Mouse (Mus musculus) lung, postnatal 25 days (tissue): ENCODE data around the gene Wwtr1.

Experiments
- DNase-seq: peaks from one replicate; pipeline ENCODE4 v3.0.0; 2022; ENCODE audit warnings: low spot score

Wwtr1 gene

DNA sequence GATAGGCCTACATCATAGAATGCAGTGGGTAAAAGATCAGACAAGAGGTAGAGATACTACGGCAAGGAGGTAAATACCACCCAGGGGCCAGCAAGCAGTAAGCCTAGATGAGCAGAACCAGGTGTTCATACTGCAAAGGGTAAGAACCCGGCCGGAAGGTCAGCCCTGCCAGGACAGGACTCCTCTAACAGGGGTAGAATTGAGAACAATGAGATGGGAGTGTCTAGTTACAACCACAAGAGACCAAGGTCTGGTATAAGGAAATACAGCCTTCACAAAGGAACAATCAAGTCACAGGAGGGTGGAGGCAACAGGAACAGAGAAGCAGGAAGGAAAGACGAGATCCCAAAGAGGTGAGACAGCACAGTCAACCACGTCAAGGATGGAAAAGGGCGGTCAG, 16.9 kb downstream of the Wwtr1 start:
- no peak for DNase-seq

DNA sequence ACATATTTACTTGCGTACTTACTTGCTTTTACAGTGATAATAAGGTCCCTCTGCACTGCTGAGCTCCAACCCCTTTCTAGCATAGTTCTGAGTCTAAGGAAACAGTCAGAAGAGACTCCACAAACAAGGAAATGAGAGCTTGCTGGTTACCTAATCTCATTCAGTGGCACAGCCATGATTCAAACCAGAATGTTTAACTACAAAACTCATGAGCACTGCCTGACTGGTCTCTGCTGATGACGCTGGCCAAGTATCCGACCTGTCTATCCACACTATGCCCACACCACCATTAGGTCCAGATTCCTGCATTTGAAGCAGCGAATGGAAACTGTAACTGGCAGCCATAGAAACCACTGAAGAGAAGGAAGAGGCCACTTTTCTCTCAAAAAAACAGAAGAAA, 18.3 kb downstream of the Wwtr1 start:
- no peak for DNase-seq

DNA sequence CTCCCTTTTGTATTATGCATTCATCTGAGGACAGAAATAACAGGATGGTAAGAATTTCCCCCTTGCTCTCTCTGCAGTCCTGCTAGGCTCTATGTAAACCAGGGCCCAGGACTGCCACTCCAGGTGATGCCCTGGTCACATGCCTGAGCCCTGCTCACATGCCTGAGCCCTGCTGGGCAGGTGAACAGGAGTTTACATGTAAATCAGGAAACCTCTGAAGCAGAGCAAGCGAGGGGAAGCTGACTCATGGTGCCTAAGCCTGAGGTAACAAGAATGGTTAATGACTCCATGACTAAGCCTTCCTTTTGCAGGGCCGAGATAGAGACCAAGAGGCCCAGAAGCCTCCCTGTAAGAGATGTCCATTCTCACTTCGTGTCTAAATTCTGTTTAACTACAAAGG, 20.1 kb downstream of the Wwtr1 start:
- no peak for DNase-seq

DNA sequence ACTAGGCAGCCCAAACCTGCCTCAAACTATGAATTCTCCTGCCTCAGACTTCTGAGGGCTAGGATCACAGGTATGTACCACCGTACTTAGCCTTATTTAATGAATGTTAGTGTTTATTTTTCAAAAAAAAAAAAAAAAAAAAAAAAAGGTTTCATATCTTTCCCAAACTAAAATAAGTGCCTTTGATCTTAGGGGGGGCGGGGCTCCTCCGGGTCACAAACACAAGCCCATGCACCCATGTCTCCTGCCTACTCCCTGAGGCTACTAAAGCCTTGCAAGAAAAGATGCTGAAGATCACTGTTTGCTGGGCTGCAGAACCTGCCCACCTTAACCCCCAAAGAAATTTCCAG, 20.8 kb downstream of the Wwtr1 start:
- DNase-seq: no peak

DNA sequence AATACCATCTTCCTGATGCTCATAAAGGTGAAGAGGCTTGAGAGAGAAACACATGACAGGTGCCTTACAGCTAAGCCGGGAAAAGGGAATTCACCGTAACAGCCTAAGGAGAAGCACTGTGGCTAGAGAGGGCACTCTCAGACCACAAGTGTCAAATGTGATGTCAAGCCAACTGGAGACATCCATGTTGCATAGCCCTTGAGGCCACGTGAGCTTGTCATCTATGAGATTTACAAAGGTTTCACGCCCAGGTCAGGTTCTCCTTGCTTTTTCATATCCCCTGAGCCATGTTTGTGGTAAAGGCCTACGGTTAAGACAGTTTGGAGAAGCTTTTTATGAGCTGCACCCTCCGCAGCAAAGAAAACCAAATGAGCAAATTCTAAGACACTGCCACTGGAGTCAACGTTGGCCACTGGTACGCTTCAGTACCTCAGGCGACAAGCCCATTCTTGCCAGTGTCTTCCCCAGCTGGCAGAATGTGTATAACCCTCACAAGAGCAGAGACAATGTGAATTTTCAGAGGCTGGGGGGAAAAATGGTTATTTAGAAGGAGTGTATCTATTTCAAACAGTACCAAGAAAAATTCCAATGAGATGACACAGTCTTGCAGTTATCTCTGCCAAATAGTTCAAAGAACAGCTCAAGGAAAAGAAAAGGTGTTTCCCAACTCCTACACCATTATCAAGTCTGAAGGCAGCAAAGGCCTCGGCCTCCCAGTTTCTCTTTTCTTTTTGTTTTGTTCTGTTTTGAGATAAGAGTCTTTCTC, 21.4 kb downstream of the Wwtr1 start:
- DNase-seq: no peak

DNA sequence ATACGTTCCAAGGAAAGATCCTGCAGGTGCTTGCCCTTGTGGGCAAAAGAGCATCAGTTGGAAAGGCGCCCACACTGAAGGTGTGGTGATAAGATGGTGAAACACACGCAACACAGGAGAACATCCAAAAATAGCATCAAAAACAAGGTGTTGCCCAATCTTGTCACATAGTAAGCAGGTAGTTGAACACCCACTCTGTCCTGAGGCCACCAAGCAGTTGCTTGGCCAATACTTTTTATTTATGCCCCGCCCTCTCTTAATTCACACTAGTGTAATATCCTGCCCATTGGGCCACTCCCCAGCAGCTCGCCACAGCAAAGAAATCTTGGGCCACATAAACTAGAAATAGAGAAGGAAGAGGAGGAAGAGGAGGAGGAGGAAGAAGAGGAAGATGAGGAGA, 22.6 kb downstream of the Wwtr1 start:
- no peak for DNase-seq

DNA sequence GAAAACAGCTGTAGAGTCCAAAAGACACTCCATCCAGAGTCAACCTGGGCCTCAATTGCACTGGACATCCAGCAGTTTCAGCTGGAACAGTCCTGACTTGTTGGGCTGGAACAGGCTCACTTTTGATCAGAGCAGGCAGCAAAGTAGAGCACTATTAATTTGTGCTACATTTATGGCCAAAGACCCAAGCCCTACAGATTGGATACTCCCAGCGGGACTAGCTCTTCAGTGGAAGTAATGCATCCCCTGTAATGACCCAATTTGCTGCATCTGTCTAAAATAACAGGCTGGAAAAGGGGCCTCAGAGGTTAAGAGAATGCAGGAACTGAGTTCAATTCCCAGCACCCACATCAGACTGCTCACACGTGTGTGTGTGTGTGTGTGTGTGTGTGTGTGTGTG, 24.5 kb downstream of the Wwtr1 start:
- no peak for DNase-seq

DNA sequence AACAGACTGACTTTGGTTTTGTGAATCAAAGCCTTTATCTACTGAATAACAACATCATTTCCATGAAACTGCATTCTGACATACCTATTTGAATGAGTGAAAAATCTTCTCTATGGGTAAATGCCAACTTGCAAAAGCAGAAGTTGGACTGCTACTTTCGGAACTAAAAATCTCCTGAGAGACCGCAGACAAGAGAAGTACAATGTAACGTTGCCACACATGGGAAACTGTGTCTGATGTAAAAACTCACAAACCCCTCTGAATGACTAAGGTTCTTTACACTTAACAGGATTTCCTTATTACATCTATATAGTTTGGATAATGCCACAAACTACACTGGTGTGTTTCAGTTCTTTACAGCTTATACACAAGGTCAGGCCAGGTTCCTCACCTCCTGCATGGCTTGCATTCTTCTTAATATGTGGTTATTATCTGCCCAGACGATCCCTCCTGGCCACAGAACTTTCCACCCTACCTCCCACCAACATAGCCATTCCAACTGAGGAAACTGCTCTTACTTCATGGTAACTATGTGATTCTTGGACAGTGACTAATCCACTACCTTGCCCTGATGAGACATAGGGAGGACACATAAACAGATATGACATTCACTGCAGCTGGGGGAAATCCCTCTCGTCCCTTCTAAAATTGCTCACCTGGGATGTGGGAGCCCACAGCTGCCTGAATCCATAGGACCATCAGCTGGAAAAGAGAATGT, 25.1 kb downstream of the Wwtr1 start:
- DNase-seq: no peak

DNA sequence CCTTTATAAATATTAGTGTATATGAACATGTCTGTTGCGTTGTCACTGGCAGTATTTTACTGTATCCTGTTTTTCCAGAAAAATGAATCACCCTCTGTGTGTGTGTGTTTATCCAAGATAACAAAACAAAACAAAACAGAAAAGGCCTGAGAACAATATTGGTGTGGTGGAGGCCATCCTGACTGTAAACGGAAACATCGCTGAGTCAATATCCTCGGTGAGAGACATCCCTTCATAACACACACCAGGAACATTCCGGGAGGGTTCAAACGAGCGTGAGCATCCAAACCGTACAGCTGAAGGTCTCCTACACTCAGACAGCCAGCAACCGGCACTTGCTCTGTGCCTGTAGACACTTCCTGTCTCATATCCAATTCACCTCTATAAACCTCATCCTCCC, 31.6 kb downstream of the Wwtr1 start:
- no peak for DNase-seq

DNA sequence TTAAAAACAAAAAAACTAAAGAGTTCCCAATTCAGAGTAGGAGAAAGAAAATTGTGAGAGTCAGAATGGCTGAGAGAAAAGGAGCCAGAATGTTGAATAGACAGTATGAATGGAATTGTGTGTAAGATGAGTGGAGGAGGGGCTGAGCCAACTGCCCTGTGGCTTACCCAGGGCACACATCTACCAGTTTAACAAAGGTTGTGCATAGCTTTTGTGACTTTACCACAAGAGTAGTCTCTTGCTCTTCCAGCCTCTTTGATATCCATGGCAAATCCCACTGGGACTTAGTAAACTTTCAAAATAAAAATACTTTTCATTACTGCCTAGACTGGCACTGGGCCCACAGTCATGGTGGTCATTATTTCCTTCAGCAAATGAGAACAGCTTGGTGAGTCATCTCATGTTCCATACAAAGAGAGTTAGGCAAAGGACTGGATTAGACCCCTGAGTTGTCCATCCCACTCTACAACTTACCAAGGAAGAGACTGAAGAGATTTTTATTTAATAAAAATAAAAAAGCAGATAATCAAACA, 32.8 kb downstream of the Wwtr1 start:
- DNase-seq: no peak

DNA sequence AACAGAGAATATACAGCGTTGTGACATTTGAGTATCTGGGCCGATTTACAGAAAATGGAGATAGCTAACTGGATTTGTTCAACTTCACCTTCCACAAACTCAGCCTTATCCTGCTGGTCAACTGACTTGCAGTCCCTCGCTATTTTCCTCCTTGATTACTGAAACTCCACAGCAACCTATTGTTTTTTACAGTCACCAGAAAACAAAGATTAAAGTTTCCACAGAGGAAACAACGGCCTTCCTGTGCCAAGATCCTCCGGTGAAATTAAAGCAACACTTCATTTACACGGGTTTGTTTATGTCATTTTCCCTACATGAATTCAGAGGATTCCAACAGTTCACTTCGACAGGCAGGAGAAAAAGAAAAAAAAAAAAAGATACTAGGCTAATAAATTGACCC, 34.5 kb downstream of the Wwtr1 start:
- DNase-seq: no peak

DNA sequence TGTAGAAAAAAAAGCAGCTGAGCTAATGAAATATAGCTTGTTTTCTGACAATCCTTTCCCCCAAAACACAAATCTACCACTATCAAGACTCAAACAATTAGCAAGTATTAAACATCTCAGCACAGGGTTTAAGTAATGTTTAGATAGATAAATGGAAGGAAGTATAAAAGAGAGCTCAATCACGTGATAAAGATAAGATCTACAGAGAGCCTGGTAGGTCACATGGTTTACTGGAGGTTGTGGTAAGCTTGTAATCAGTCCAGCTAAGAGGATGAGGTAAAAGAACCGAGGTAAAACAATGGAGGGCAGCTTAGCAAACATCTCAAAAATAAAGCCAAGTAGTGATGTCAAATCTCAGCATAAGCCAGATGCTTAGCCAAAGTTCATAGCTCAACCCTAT, 35.2 kb downstream of the Wwtr1 start:
- DNase-seq: no peak

DNA sequence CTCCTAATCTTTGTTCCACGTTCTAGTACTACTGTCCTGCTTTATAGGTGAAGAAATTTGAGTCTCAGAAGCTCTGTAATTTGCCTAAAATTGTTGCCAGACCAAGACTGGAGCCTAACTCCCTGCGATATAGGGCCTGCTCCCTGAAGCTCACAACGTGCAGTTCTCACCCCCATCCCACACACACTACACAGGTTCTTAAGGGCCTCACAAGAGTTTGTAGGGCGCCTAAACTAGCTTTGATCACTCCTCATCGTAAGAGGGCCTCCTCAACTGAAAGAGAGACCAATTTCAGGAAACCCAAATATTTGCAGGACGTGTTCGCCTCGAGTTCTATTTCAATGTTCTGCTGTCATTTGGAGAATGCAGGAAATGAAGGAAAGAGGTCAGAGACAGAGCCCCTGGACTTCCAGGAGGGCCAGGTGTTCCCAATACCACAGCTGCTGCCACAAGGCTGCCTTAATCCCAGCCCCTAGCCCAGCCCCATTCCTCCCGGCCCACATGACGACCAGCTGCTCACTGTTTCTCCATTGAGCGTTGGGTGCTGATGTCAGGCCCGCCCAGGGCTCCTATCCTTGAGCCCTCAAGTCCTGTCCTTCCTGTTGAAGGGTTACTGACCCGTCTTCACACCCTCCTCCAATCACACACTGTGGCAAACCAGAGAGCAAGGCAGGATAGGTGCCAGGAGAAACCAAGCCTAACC, 40.1 kb downstream of the Wwtr1 start:
- no peak for DNase-seq

DNA sequence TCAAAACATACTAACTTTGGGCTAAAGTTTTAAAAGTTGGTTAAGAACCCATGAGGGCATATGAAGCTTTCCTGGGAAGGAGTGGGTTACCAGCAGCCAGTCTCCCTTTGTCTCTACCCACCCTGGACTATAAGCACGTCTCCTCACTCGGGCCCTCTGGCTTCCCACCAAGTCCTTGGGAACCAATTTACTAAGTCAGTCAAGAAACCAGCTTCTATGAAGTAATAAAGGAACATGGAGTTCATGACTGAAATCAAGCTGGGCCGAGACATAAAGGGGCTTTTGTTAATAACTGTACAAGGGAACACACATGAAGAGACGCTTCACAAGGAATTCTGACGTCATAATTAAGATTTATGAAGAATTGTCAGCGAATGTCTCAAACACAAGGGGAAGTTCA, 41.3 kb downstream of the Wwtr1 start:
- no peak for DNase-seq

DNA sequence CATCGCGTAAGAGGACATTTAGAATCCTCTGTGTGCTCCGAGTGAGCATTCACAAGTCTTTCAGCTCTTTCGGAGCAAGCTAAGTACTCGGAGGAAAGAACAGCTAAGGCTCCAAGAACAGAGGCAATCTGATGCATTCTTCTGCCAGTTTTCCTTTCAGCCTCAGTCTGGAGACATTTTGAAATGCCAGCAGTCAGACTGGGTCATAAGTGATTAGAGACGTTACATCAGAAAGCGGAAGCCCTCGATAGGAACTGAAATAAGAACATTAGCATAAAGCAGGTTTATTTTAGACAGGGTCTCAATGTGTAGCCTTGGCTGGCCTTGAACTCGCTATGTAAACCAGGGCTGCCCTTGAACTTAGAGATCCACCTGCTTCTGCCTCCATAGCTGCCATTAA, 41.8 kb downstream of the Wwtr1 start:
- no peak for DNase-seq

DNA sequence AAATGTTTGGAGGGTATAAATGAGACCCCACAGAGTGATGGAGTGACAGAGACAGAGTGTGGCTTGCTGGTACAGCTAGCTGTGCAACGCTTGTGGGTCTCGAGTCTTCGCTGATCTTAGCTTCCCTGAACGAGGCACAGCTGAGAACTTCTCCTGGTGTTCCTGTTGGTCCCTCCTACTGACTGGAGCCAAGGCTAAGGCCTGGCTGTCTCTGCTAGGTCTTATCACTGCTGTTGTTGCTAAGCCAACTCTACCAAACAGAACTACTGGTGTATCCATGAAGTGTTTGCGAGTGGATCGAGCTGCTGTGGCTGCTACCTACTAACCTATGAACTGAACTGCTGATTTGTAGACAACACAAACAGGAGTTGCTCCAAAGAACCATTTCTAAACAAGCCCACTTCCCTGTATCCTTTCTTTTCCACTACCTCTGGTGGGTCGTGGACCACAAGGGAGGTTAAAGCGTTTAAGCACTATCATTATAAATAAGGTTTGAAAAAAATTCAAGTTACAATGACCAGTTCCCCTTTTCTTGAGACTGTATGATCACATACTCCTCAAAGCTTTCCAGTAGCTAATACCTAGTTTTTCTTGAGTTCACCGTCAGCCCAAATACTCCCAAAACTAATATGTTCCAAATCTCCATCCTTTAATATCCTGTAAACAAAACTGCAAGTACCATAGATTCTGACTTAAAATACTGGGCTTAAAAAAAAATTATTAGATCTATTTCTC, 42.6 kb downstream of the Wwtr1 start:
- peak; percentile 64 for DNase-seq

DNA sequence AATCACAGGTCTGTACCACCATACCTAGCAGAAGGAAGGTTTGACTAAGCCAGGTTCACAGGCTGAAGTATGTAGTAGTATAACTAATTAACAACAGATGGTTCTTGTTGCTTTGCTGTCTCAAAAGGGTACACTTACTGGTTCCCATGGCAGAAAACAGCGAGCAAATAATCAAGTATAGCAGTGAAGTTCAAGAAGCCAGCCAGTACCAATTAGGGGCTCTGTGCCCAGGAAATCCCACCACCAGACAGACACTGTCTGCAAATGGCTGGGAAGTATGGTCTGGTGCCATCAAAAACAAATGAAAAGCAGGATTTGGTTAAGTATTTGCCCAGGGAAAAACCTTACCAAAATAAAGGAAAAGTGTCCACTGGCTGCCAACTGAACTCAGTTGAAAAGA, 44.9 kb downstream of the Wwtr1 start:
- DNase-seq: no peak

DNA sequence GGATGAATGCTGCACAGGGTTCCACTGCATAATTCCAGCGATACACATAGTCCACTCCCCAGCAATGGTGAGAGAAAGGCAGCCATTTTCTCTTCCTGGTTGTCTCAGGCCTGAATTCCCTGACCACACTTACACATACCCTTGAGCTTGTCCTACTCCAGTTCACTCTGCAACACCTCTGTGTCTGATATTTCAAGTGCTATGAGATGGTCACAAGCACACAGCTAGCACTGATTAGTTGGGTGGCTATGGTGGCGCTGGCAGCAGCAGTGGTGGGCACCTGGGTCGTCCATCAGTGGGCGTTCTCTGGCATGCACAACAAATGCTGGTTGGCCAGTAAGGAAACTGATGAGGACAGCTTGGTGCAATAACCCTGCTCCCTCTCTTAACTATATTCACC, 45.5 kb downstream of the Wwtr1 start:
- DNase-seq: no peak

DNA sequence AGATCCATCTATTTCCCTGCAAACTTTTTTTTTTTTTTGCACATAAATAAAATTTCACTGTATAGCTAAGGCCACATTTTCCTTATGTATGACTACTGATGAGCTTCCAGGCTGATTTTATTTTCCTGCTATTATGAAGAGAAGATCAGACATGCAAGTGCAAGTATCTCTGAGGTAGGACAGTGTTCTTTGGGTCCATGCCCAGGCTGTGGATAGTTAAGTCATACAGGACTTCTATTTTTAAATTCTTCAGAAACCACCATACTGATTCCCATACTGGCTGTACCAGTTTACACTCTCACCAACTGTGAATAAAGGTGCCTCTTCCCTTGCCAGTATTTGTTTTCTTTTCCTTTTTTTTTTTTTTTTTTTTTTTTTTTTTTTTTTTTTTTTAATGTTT, 48.6 kb downstream of the Wwtr1 start:
- no peak for DNase-seq

DNA sequence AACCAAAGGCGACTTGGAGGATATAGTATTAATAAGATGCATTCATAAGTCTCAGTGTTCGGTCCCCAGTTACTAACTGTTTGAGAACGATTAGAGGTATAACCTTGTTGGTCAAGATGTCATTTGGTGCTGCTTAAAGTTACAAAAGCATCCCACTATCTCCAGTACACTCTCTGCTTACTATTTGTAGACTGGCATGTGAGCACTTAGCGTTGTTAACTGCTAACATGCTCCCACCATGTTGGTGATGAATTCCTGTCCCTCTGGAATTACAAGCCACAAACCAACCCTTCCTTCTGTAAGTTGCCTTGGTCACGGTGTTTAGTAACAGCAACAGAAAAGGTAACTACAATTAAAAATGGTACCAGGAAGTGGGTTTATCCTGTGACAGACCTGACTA, 52.6 kb downstream of the Wwtr1 start:
- no peak for DNase-seq

DNA sequence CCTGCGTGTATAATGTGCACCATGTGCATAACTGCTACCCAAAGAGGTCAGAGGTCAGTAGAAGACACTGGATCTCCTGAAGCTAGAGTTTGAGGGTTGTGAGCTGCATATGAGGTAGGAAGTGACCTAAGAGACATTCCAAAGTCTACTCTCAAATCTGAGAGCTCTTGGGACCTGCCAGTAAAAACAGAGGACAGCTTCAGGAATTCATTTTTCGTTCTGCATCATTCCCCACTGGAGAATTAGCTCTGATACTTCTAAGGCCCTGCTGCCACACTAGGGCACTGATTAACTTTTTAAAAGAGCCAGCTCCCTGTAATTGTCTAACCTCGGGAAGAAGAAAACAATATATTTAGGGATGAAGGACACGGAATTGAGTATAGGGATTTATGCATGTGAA, 53.8 kb downstream of the Wwtr1 start:
- no peak for DNase-seq

DNA sequence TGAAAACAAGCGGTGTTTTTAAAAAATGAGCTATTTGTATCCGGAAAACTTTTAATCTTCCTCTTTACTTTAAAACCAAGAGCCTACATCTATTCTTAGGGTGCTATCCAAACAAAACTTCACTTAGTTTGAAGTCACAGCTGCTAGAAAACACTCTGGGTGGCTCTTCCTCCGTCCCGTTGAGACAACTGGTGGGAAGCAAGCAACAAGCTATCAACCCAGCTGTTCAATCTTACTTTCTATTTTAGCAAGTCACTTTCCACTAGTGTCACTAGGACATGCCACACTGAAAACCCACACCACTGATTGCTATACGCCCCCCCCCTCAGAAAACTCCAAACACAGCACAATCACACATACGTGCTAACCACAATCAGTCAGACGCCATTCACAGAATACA, 55.7 kb downstream of the Wwtr1 start:
- no peak for DNase-seq

DNA sequence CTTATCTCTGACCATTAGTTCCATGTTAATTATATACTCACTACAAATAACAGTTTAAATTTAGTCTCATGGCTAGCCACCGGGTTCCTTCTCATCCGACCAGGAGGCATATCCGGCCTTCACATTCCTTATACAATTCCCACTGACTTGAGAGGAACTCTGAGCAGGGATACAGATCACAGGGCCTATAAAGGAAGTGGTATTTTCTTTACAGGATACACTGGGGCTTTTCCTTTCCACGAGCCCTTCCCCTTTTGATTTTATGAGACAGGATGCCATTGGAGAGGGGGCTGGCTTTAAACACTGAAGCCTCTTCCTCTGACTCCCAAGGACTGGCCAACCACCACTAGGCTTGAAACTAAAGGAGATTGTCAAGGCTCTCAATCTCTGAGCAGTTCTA, 59.6 kb downstream of the Wwtr1 start:
- DNase-seq: no peak
